Mouse (Mus musculus): ENCODE results near the gene Serpina12.

The Serpina12 gene

DNA sequence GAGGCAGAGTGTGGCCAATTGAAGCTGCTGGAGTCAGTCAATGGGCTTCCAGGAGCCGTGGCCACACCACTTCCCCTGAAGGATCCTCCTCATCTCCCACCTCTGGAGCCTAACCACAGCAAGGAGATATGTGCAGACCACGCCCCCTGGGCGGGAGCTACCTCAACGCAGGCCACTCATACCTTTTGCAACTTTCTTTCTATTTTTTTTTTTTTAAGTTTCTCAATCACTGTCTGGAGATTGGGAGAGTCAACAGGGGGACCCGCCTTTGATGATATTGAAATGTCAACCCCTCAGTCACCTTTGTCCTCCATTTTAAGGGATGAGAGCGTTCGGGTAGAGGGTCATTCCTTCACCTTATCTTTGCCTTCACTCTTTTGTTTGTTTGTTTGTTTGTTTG is at the start of gene Serpina12:
Gene Serpina12 (minus strand): TSS at position 101 of the 400 bp plus-strand sequence.
- no peak for DNase-seq

GRCm38 (mm10) chr12:104091303-104091702 is 47.1 kb upstream of the Serpina12 start:
- no peak for DNase-seq

- no peak for DNase-seq
These were observed 45.9 kb upstream of the Serpina12 start for GRCm38 (mm10) chr12:104090119-104090518.

- DNase-seq = peak in 1 of 2 experiments; percentile 3
These were observed 28.0 kb upstream of the Serpina12 start for GRCm38 (mm10) chr12:104072286-104072685.

DNA sequence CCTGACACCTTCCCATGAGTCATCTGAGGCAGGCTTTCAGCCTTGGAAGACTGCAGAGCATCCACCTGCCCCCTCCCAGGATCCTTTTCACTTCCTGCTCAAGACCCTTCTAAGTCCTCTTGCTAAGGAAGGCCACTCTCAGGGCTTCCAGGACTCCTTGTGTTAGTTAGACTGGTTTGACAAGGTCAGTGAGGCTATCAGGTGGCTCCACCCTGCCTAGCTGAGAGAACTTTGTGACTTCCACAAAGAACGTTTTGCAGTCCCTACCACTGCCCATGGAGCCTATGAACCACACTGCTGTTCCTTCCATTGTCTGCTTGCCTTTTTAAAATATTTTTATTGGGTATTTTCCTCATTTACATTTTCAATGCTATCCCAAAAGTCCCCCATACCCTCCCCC is 27.5 kb upstream of the Serpina12 start:
- peak in 1 of 2 experiments; percentile 13 for DNase-seq

- DNase-seq = peak; percentile 63 to 74
These were observed 25.4 kb upstream of the Serpina12 start for GRCm38 (mm10) chr12:104069620-104070019.

GRCm38 (mm10) chr12:104067549-104067948 is 23.3 kb upstream of the Serpina12 start:
- DNase-seq = peak; percentile 56 to 63

DNA sequence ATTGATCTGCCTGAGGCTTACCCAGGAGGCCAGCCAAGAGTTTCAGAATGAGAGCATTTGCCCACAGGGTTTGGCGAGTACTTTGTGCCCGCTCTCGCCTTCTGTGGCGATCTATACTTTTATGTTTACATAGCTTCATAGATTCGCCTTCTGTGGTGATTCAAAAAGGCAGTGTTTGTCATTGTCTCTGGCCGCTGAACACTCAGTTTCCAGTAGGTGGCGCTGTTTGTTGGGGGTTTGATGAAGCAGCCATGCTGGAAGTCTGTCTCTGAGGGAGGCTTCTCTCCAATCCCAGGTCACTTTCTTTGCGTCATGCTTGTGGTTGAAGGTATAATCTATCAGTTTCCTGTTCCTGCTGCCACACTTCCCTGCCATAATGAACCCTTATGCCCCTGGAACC is 22.0 kb upstream of the Serpina12 start:
- DNase-seq = peak; percentile 39 to 69

DNA sequence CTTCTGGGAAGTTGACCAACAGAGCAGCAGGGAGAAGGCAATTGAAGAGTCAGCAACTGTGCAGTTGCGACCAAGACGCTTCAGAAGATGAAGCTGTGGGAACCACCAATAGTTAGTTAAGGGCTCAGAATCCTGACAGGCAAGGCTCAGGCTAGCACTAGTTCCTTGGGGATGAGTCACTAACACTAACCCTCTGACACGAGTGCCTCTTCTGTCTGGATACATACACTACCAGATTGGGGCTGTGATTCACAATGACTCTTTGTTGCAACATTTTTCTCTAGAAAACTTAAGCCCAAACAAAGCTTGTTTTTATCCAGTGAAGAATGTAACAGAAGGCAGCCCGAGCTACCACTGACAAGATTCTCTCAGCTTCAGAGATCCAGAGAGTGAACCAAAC is 20.8 kb upstream of the Serpina12 start:
- DNase-seq = no peak

DNA sequence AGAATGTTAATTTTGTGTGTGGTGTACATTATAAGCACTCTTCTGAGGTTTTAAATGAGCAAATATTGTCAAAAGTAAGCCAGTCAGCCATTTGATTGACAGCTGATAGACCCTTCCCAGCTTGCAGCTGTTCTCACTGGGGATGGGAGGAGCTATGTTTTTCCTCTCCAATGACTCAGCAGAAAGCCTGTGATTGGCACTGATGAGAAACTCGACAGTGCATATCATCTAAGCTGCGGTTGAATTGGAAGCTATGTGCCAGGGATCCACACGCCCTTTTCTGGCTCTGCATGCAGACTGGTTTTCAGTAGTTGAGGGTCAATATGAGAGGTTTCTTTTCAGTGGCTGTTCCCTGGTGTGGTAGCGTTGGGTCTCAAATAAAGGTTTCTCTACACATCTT is 20.3 kb upstream of the Serpina12 start:
- no peak for DNase-seq

- DNase-seq = no peak
These were observed 17.6 kb upstream of the Serpina12 start for GRCm38 (mm10) chr12:104061862-104062261.

DNA sequence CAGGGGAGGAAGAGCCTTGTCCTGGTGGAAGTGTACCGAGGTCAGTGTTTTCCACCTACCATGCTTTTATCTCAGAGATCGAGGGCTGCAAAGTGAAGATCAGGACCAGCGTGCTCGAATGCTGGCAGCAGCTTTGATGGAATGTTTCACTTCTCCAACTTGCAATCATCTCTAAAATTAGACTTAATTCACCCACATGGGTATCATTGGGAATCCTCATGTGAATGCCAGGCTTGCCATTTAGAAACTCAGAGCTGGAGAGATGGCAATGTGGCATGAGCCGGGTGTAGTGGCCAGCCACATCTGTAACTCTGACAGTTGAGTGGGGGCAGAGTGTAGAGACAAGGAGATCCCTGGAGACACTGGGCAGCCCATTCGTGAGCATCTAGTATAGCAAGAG is 15.9 kb upstream of the Serpina12 start:
- no peak for DNase-seq

DNA sequence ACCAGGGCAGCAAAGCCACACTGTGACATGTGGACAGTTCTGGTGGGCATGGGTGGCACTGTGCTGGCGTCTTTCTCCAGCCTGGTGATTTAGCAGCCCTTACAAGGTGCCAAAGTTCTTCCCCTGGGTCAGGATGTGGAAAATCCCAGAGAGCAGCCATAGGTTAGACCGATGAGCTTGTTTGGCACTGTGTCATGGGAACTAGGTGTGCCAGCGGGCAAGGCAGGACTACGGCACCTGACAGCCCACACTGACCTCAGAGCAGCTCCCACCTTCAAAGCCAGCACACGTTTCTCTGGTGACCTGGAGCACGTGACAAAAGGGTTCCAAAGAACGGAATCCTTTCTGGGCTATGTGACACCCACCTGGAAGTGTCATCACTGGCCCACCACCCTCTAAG is 13.3 kb upstream of the Serpina12 start:
- DNase-seq = no peak

- DNase-seq = peak; percentile 25 to 44
These were observed 12.8 kb upstream of the Serpina12 start for GRCm38 (mm10) chr12:104057050-104057449.

DNA sequence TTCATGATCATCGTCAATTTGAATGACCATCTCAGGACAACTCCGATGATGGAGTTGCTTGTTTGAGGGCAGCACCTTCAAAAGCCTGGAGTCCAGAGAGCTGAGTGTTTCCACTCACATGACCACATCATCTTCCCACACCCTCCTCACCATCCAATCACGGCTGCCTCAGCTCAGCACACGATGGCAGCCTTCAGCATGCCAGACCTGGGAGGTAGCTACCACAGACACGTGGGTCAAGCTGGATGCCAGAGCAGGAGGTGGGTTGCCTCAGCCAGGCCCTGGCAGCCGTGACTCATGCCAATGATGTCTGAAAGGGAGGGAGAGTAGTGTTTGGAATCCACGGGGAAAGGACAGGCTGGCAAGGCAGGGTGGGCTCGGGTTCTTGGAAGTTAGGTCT is 11.5 kb upstream of the Serpina12 start:
- no peak for DNase-seq

DNA sequence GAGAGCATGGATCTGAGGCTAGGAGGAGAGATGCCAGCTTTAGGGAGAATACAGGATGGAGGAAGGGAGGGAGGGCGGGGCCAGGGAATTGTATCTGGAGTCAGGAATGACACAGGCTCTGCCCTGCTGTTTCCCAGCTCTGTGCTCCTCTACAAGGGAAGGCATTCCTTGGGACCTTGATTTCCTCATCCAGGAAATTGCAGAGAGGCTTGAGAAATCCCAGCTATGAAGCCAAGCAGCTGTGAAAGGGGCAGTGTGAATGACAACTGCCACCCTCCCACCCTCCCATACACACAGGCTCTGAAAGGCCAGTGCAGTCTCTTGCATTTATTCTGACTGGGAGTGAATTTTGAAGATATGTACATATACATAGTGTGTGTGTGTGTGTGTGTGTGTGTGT is 9.8 kb upstream of the Serpina12 start:
- DNase-seq = peak; percentile 31 to 66

- DNase-seq = peak; percentile 25 to 72
These were observed 1.5 kb upstream of the Serpina12 start for GRCm38 (mm10) chr12:104045713-104046112.

- no peak for DNase-seq
These were observed 1.5 kb downstream of the Serpina12 start for GRCm38 (mm10) chr12:104042753-104043152.

- DNase-seq = peak; percentile 71 to 91
These were observed 2.8 kb downstream of the Serpina12 start for GRCm38 (mm10) chr12:104041401-104041800.

- DNase-seq = no peak
These were observed 6.1 kb downstream of the Serpina12 start for GRCm38 (mm10) chr12:104038181-104038580.

- DNase-seq = no peak
These were observed 10.5 kb downstream of the Serpina12 start for GRCm38 (mm10) chr12:104033752-104034151.

DNA sequence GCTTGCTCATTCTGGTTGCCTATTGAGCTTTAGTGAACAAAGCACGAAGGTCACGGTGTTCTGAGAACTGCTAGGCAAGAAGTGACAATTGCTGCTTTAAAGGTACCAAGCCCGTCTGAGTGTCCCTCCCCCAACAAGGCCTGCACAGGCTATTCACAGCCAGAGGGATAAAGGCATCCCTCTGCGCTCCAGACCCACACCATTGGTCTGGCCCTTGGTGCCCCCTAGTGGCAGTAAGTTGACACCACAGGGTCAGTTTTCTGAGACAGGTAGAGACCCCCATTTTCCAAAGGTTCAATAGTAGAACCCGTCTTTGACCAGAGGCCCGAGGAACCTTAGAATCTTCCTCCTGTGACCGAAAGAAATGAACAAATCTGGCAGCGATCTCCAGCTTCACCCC is 14.3 kb downstream of the Serpina12 start:
- DNase-seq = peak in 1 of 2 experiments; percentile 31

DNA sequence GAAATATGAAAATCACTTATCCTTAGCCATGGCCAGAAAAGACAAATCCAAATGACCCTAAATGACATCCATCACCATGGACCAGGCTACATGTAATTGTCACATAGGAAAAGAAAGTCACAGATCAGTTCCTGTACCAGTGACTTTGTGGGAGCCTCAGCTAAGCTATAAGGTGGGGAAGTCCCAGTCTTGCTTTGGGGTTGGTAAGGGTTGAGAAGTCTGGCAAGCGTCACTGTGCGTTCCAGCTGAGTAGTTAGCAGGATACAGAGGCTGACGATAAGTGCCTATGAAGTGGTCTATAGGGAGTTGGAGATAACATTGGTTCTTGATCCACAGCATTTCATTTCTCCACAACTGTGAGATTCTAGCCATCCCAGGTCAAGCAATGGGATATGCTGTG is 29.0 kb downstream of the Serpina12 start:
- DNase-seq = no peak

- DNase-seq = no peak
These were observed 30.6 kb downstream of the Serpina12 start, which contains the start of gene Serpina9 for GRCm38 (mm10) chr12:104013620-104014019. Gene Serpina9 (minus strand): TSS chr12:104013755.

DNA sequence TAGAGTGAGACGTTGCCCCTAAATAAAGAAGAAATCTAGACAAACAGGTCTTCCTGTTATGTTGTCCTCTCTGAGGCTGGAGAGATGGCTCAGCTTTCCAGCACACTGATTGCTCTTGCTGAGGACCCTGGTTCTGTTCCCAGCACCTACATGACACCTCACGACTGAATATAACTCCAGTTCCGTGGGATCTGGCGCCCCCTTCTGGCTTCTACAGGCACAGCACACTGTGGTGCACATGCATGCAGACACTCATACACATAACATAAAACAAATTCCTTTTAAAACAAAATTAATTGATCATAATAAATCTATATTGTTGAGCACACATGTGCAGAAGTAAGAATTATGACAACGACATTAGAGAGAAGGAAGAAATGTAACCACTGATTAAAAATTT is 39.6 kb downstream of the Serpina12 start:
- no peak for DNase-seq

DNA sequence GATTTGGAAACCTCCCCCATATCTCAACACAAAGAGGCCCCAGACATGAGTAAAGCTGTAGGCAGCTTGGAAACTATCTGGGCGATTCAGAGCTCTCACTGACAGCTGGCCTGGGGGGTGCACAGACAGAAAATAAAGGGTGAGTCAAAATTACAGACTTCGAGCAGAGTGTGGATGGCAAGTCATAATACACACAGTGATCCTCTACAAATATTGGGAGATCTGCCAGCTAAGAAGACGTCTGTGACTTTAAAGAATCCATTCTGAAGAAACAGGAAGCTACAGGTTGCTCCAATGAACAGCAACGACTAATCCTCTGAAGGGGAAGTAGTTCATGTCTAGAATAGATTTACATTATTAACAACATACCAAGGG is 41.0 kb downstream of the Serpina12 start:
- no peak for DNase-seq

Data from lung, postnatal 4 days (tissue).